Mouse (Mus musculus): Measurements from ENCODE around the gene H2-Eb2. TPM values are rescaled to one million over a fixed set of nuclear protein-coding genes. Genes with fewer than 3 reads are reported as not detected.

The H2-Eb2 gene
- polyA plus RNA-seq, 1 experiment from 2014 or later = 0.08 TPM

Other genes with a start within 250 kb of the H2-Eb2 start
- 0.18 TPM in 1 of 2 replicates, not detected in the other for gene H2-Oa, start 233.3 kb upstream of the H2-Eb2 start, polyA plus RNA-seq (2015; fragmentation: Nextera tagmentation; extraction: Ambion mirVana)
- 14.4 and 16.9 TPM in 2 replicates for gene H2-DMa, start 206.1 kb upstream of the H2-Eb2 start, polyA plus RNA-seq (2015; fragmentation: Nextera tagmentation; extraction: Ambion mirVana)
- 127 and 129 TPM in 2 replicates for gene Brd2, start 203.0 kb upstream of the H2-Eb2 start, polyA plus RNA-seq (2015; fragmentation: Nextera tagmentation; extraction: Ambion mirVana)
- 0.27 TPM in 2 replicates for gene H2-DMb2, start 182.4 kb upstream of the H2-Eb2 start, polyA plus RNA-seq (2015; fragmentation: Nextera tagmentation; extraction: Ambion mirVana)
- gene H2-DMb1, start 172.6 kb upstream of the H2-Eb2 start, polyA plus RNA-seq (2015; fragmentation: Nextera tagmentation; extraction: Ambion mirVana) = 0.60 and 0.84 TPM in 2 replicates
- gene Tap1, start 138.1 kb upstream of the H2-Eb2 start, polyA plus RNA-seq (2015; fragmentation: Nextera tagmentation; extraction: Ambion mirVana) = 1.1 and 1.3 TPM in 2 replicates
- gene Psmb9, start 137.9 kb upstream of the H2-Eb2 start, polyA plus RNA-seq (2015; fragmentation: Nextera tagmentation; extraction: Ambion mirVana) = 0.89 and 1.5 TPM in 2 replicates
- gene Psmb8, start 127.9 kb upstream of the H2-Eb2 start, polyA plus RNA-seq (2015; fragmentation: Nextera tagmentation; extraction: Ambion mirVana) = 2.7 and 3.7 TPM in 2 replicates
- gene Tap2, start 122.1 kb upstream of the H2-Eb2 start, polyA plus RNA-seq (2015; fragmentation: Nextera tagmentation; extraction: Ambion mirVana) = 2.1 and 2.2 TPM in 2 replicates
- gene H2-Ob, start 86.8 kb upstream of the H2-Eb2 start, polyA plus RNA-seq (2015; fragmentation: Nextera tagmentation; extraction: Ambion mirVana) = 0.06 TPM in 1 of 2 replicates, not detected in the other
- 1.2 and 1.9 TPM in 2 replicates for gene H2-Ab1, start 68.0 kb upstream of the H2-Eb2 start, polyA plus RNA-seq (2015; fragmentation: Nextera tagmentation; extraction: Ambion mirVana)
- 0.30 and 0.35 TPM in 2 replicates for gene H2-Aa, start 37.8 kb upstream of the H2-Eb2 start, polyA plus RNA-seq (2015; fragmentation: Nextera tagmentation; extraction: Ambion mirVana)
- 1.5 and 3.4 TPM in 2 replicates for gene H2-Eb1, start 19.8 kb upstream of the H2-Eb2 start, polyA plus RNA-seq (2015; fragmentation: Nextera tagmentation; extraction: Ambion mirVana)
- gene Btnl2, start 29.2 kb downstream of the H2-Eb2 start, polyA plus RNA-seq (2015; fragmentation: Nextera tagmentation; extraction: Ambion mirVana) = not detected in 2 replicates
- gene Btnl1, start 51.5 kb downstream of the H2-Eb2 start, polyA plus RNA-seq (2015; fragmentation: Nextera tagmentation; extraction: Ambion mirVana) = not detected in 2 replicates
- gene BC051142, start 73.2 kb downstream of the H2-Eb2 start, polyA plus RNA-seq (2015; fragmentation: Nextera tagmentation; extraction: Ambion mirVana) = 3.6 and 4.1 TPM in 2 replicates
- gene Btnl4, start 151.7 kb downstream of the H2-Eb2 start, polyA plus RNA-seq (2015; fragmentation: Nextera tagmentation; extraction: Ambion mirVana) = not detected in 2 replicates
- gene Btnl6, start 191.7 kb downstream of the H2-Eb2 start, polyA plus RNA-seq (2015; fragmentation: Nextera tagmentation; extraction: Ambion mirVana) = not detected in 2 replicates
- gene Notch4, start 238.6 kb downstream of the H2-Eb2 start, polyA plus RNA-seq (2015; fragmentation: Nextera tagmentation; extraction: Ambion mirVana) = 7.4 and 8.4 TPM in 2 replicates

Measured in hindbrain, embryonic 13.5 days (tissue).